Mouse (Mus musculus) hindbrain, embryonic 15.5 days (tissue): ENCODE measurements around the gene Ap1s1. TPM values are rescaled to one million over a fixed set of nuclear protein-coding genes. Genes with fewer than 3 reads are reported as not detected.
A peak's percentile ranks its signal among the peaks of the same experiment; 100 is the strongest.

Source experiments
- ATAC-seq: fragments of 200-750 bp; cut with Nextera tagmentation; 2 replicates; pipeline ENCODE4 v1.8.0; 2017; ENCODE audit warnings: low read depth, moderate number of reproducible peaks, moderate TSS enrichment; ENCODE audit not compliant: low FRiP score
- H3K27ac ChIP-seq: fragments of 300-500 bp; sonication (generic); replicated peaks from 2 replicates; pipeline ENCODE4 v1.5.1; 2015; ENCODE audit warnings: mild to moderate bottlenecking, inconsistent platforms
- H3K27me3 ChIP-seq: fragments of 300-500 bp; sonication (generic); 2 replicates; pipeline ENCODE4 v1.6.1; 2015; ENCODE audit warnings: control low read depth, inconsistent platforms
- H3K36me3 ChIP-seq: fragments of 300-500 bp; sonication (generic); 2 replicates; pipeline ENCODE4 v1.6.1; 2015; ENCODE audit warnings: control low read depth, inconsistent platforms
- H3K4me1 ChIP-seq: fragments of 300-500 bp; sonication (generic); replicated peaks from 2 replicates; pipeline ENCODE4 v1.6.1; 2015; ENCODE audit warnings: control low read depth, inconsistent platforms
- H3K4me2 ChIP-seq: fragments of 300-500 bp; sonication (generic); 2 replicates; pipeline ENCODE4 v1.6.1; 2015; ENCODE audit warnings: moderate library complexity, mild to moderate bottlenecking, inconsistent platforms
- H3K4me3 ChIP-seq: fragments of 300-500 bp; sonication (generic); 2 replicates; pipeline ENCODE4 v1.5.1; 2015; ENCODE audit warnings: mild to moderate bottlenecking, inconsistent platforms
- H3K9ac ChIP-seq: fragments of 300-500 bp; sonication (generic); 2 replicates; pipeline ENCODE4 v1.6.1; 2015; ENCODE audit warnings: inconsistent platforms
- H3K9me3 ChIP-seq: fragments of 300-500 bp; sonication (generic); 2 replicates; pipeline ENCODE4 v1.6.1; 2016; ENCODE audit warnings: control low read depth, inconsistent platforms
- WGBS: fragments of 180-500 bp; shearing (Covaris S2); methylation state at CpG from one replicate; pipeline ENCODE4 v1.1.7; 2015; 5-methylcytosine and 5-hydroxymethylcytosine counted together
- polyA plus RNA-seq: library from polyadenylated mRNA; unstranded; fragments of >200 nt; fragmentation: Nextera tagmentation; extraction: Ambion mirVana; gene quantifications from 2 replicates; pipeline ENCODE4 v1.2.1, GENCODE M21; 2015

Ap1s1 gene
- polyA plus RNA-seq, result 237 and 239 TPM in 2 replicates

- Histone ChIP-seq H3K4me1 (peaks cover 14% of the 10 kb centered on the region), H3K9me3 (no peaks in the 10 kb centered on the region), H3K36me3 (peaks cover 19% of the 10 kb centered on the region), H3K4me3 (peak within 1 kb of the TSS; percentile 61), H3K9ac (peak within 1 kb of the TSS; percentile 83), H3K27ac (peak within 1 kb of the TSS; percentile 80), H3K4me2 (peak within 1 kb of the TSS; percentile 77), H3K27me3 (no peaks in the 10 kb centered on the region)
- 1% methylated on average over 48 of the region's 48 CpGs for WGBS
- ATAC-seq, result peak; percentile 94
These were observed at the start of gene Ap1s1 for GRCm38 (mm10) chr5:137045402-137046323. Gene Ap1s1, minus strand, starts transcription at chr5:137046135.

GRCm38 (mm10) chr5:137095135-137095534 is 49.2 kb upstream of the Ap1s1 start:
- H3K36me3 ChIP-seq, result no peaks in the 10 kb centered on the region
- 87% methylated on average over 10 of the region's 10 CpGs for WGBS

GRCm38 (mm10) chr5:137093720-137094119 is 47.8 kb upstream of the Ap1s1 start:
- ATAC-seq, result no peak
- WGBS, result 82% methylated on average over 9 of the region's 9 CpGs

More at GRCm38 (mm10) chr5:137095135-137095534, 49.2 kb upstream of the Ap1s1 start:
- H3K27me3 ChIP-seq, result no peaks in the 10 kb centered on the region
- H3K4me2 ChIP-seq, result no peak overlapping the region
- H3K9me3 ChIP-seq, result no peaks in the 10 kb centered on the region
- ATAC-seq, result no peak
- H3K4me3 ChIP-seq, result no peak overlapping the region
- H3K9ac ChIP-seq, result no peak overlapping the region
- no peak overlapping the region for H3K27ac ChIP-seq
- H3K4me1 ChIP-seq, result no peaks in the 10 kb centered on the region

GRCm38 (mm10) chr5:137091560-137091959 is 45.6 kb upstream of the Ap1s1 start:
- whole genome bisulfite sequencing, result 70% methylated on average over 6 of the region's 6 CpGs
- H3K27ac ChIP-seq, result no peak overlapping the region
- H3K4me2 ChIP-seq, result no peak overlapping the region
- H3K9me3 ChIP-seq, result no peaks in the 10 kb centered on the region
- no peaks in the 10 kb centered on the region for H3K4me1 ChIP-seq
- H3K4me3 ChIP-seq, result no peak overlapping the region
- no peak overlapping the region for H3K9ac ChIP-seq
- ATAC-seq, result no peak
- no peaks in the 10 kb centered on the region for H3K36me3 ChIP-seq
- no peaks in the 10 kb centered on the region for H3K27me3 ChIP-seq

More at GRCm38 (mm10) chr5:137093720-137094119, 47.8 kb upstream of the Ap1s1 start:
- Histone ChIP-seq H3K9me3 (no peaks in the 10 kb centered on the region), H3K4me3 (no peak overlapping the region), H3K27ac (no peak overlapping the region), H3K9ac (no peak overlapping the region), H3K4me2 (no peak overlapping the region), H3K36me3 (no peaks in the 10 kb centered on the region), H3K4me1 (no peaks in the 10 kb centered on the region), H3K27me3 (no peaks in the 10 kb centered on the region)

GRCm38 (mm10) chr5:137090870-137091269 is 44.9 kb upstream of the Ap1s1 start:
- Histone ChIP-seq H3K36me3 (no peaks in the 10 kb centered on the region), H3K27me3 (no peaks in the 10 kb centered on the region), H3K4me2 (no peak overlapping the region), H3K27ac (no peak overlapping the region), H3K9me3 (no peaks in the 10 kb centered on the region), H3K4me3 (no peak overlapping the region), H3K9ac (no peak overlapping the region), H3K4me1 (no peaks in the 10 kb centered on the region)
- 83% methylated on average over 10 of the region's 10 CpGs for WGBS
- no peak for ATAC-seq

- 82% methylated on average over 8 of the region's 8 CpGs for WGBS
- H3K27me3 ChIP-seq, result no peaks in the 10 kb centered on the region
- ATAC-seq, result no peak
- no peaks in the 10 kb centered on the region for H3K4me1 ChIP-seq
- H3K9me3 ChIP-seq, result no peaks in the 10 kb centered on the region
- H3K27ac ChIP-seq, result no peak overlapping the region
- H3K36me3 ChIP-seq, result no peaks in the 10 kb centered on the region
- no peak overlapping the region for H3K4me3 ChIP-seq
- no peak overlapping the region for H3K4me2 ChIP-seq
- H3K9ac ChIP-seq, result no peak overlapping the region
These were observed 41.5 kb upstream of the Ap1s1 start for GRCm38 (mm10) chr5:137087410-137087809.

GRCm38 (mm10) chr5:137085731-137086130 is 39.8 kb upstream of the Ap1s1 start:
- 84% methylated on average over 3 of the region's 3 CpGs for WGBS
- Histone ChIP-seq H3K9ac (no peak overlapping the region), H3K9me3 (no peaks in the 10 kb centered on the region), H3K27ac (no peak overlapping the region), H3K36me3 (no peaks in the 10 kb centered on the region), H3K4me3 (no peak overlapping the region), H3K27me3 (no peaks in the 10 kb centered on the region), H3K4me2 (no peak overlapping the region), H3K4me1 (no peaks in the 10 kb centered on the region)
- ATAC-seq, result no peak

GRCm38 (mm10) chr5:137085021-137085420 is 39.1 kb upstream of the Ap1s1 start:
- H3K36me3 ChIP-seq, result no peaks in the 10 kb centered on the region
- H3K9me3 ChIP-seq, result no peaks in the 10 kb centered on the region
- H3K4me2 ChIP-seq, result no peak overlapping the region
- no peak for ATAC-seq
- H3K9ac ChIP-seq, result no peak overlapping the region
- H3K4me1 ChIP-seq, result no peaks in the 10 kb centered on the region
- no peaks in the 10 kb centered on the region for H3K27me3 ChIP-seq
- no peak overlapping the region for H3K4me3 ChIP-seq
- no peak overlapping the region for H3K27ac ChIP-seq
- WGBS, result 82% methylated on average over 6 of the region's 6 CpGs

- no peak overlapping the region for H3K27ac ChIP-seq
- no peak overlapping the region for H3K4me2 ChIP-seq
- no peaks in the 10 kb centered on the region for H3K36me3 ChIP-seq
- no peaks in the 10 kb centered on the region for H3K4me1 ChIP-seq
- H3K4me3 ChIP-seq, result no peak overlapping the region
- H3K9ac ChIP-seq, result no peak overlapping the region
- H3K9me3 ChIP-seq, result no peaks in the 10 kb centered on the region
- 91% methylated on average over 4 of the region's 4 CpGs for WGBS
- no peaks in the 10 kb centered on the region for H3K27me3 ChIP-seq
- ATAC-seq, result no peak
These were observed 37.1 kb upstream of the Ap1s1 start for GRCm38 (mm10) chr5:137083051-137083450.

GRCm38 (mm10) chr5:137079849-137080248 is 33.9 kb upstream of the Ap1s1 start:
- no peaks in the 10 kb centered on the region for H3K9me3 ChIP-seq
- H3K9ac ChIP-seq, result no peak overlapping the region
- H3K4me1 ChIP-seq, result no peaks in the 10 kb centered on the region
- H3K4me3 ChIP-seq, result no peak overlapping the region
- H3K27me3 ChIP-seq, result no peaks in the 10 kb centered on the region
- ATAC-seq, result no peak
- 75% methylated on average over 5 of the region's 5 CpGs for WGBS
- no peaks in the 10 kb centered on the region for H3K36me3 ChIP-seq
- no peak overlapping the region for H3K27ac ChIP-seq
- H3K4me2 ChIP-seq, result no peak overlapping the region

- H3K36me3 ChIP-seq, result no peaks in the 10 kb centered on the region
- H3K9me3 ChIP-seq, result no peaks in the 10 kb centered on the region
- H3K4me2 ChIP-seq, result no peak overlapping the region
- H3K27ac ChIP-seq, result no peak overlapping the region
- WGBS, result 75% methylated on average over 6 of the region's 6 CpGs
- no peak overlapping the region for H3K9ac ChIP-seq
- peaks cover 7% of the 10 kb centered on the region; the same call in 1 of the 2 replicates for H3K4me1 ChIP-seq
- no peak overlapping the region for H3K4me3 ChIP-seq
- no peaks in the 10 kb centered on the region for H3K27me3 ChIP-seq
- no peak for ATAC-seq
These were observed 32.7 kb upstream of the Ap1s1 start for GRCm38 (mm10) chr5:137078616-137079015.

DNA sequence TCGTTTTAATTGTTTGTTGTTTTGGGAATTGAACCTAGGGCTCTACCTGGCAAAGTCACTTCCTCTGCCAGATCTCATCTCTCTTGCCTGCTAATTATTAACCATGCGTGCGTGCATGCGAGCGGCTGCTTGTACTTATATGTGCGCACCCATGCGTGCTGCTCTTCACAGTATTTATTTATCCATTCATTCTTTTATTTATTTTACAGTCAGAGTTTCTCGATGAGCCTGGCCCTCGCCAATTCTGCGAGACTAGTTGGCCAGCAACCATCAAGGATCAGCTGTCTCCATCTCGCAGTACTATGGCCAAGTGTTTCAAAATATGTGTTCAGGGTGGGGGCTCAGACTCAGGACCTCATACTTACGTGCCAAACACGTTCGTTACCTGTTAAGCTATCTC is 32.1 kb upstream of the Ap1s1 start:
- no peak for ATAC-seq
- Histone ChIP-seq H3K4me3 (no peak overlapping the region), H3K36me3 (no peaks in the 10 kb centered on the region), H3K4me2 (no peak overlapping the region), H3K27ac (no peak overlapping the region), H3K27me3 (no peaks in the 10 kb centered on the region), H3K9me3 (no peaks in the 10 kb centered on the region), H3K4me1 (peaks cover 7% of the 10 kb centered on the region; the same call in 1 of the 2 replicates), H3K9ac (no peak overlapping the region)
- 87% methylated on average over 14 of the region's 14 CpGs for WGBS
